In the genomic region with DNA sequence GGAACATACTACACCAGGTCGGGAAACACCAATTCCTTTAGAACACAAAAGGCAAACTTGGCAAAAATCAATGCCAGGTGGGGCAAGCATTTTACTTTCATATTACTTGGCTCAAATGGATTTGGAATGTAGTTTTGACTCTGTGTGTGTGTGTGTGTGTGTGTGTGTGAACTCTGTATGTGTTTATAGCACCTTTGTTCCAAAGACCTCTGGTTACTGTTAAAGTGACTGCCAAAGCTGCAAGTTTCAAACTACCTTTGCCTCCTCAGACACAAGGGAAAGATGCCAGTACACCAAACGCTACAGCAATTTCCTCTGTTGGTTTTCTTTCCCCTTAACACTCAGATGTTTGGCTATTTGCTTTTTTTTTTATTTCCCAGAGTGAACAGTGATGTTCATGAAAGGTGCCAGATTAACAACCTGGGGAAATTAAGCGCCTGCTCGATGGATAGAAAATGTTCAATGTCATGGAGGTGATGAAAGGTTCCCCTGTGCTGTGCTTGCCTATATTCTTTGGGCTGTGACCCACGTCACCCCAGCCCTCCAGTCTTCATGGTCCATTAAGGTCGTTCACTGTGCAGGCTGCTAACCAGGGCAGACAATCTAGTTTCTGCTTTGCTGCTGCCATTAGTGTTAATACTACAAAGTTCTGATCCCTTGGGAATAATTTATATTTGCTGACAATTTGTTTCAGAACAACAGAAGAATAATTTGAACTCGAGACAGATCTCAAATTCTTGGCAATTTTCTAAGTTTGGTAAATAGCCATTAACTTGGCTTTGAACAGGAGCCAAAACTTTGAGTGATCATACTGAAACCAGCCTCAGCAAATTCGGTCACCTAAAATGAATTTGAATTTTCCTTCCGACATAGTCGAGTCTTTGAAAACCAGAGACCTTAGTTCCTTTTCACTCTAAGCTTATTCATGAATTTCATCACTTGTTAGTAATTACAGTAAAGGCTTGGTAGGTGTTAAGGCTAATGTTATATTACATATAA, we compare ENCODE assay signal across 21 mouse cellular contexts.
DNase-seq lines count a peak whose midpoint lies in the region; ATAC-seq and TF ChIP-seq lines count a peak whose summit lies in the region.
"Had no signal": no experiment of that assay in that cellular context is flagged by ENCODE, and none has a peak within 500 bp of the region (broad histone marks: within the 10 kb centered on the region; RNA-seq: fewer than 3 reads in every experiment).

No protein-coding gene starts in this region.

- H3K36me3 ChIP-seq in kidney, embryonic 16.5 days (ENCODE audit: insufficient read depth, low read length): 0 out of 2 replicates have a peak, but pooled peaks cover 4% of the 10 kb centered on the region
- no peaks in the 10 kb centered on the region for H3K36me3 ChIP-seq in limb, embryonic 12.5 days
- H3K36me3 ChIP-seq: heart, embryonic 10.5 days; hindbrain, embryonic 10.5 days; liver, embryonic 13.5 days; lung, embryonic 15.5 days; neural tube, embryonic 12.5 days had no signal

- intact Hi-C loops in gastrocnemius, adult 2 months (cut with DNase I): no loop called here

- H3K9ac ChIP-seq in kidney, embryonic 16.5 days (replicated peaks; ENCODE audit: low read length): no peak overlapping the region
- no peak overlapping the region for H3K9ac ChIP-seq in limb, embryonic 12.5 days (replicated peaks)
- H3K9ac ChIP-seq: forebrain, embryonic 13.5 days; liver, embryonic 13.5 days; lung, embryonic 15.5 days; neural tube, embryonic 12.5 days had no signal

- H3K4me1 ChIP-seq in kidney, embryonic 16.5 days (ENCODE audit: insufficient read depth, low read length): peaks cover 16% of the 10 kb centered on the region; the same call in 1 of the 2 replicates
- peaks cover 46% of the 10 kb centered on the region for H3K4me1 ChIP-seq in limb, embryonic 12.5 days (replicated peaks)
- H3K4me1 ChIP-seq: forebrain, embryonic 13.5 days; heart, embryonic 10.5 days; hindbrain, embryonic 10.5 days; liver, embryonic 13.5 days; lung, embryonic 15.5 days; neural tube, embryonic 12.5 days had no signal

- 34% methylated on average over 10 of the region's 10 CpGs for WGBS in kidney, embryonic 16.5 days
- 38% methylated on average over 10 of the region's 10 CpGs for WGBS in limb, embryonic 12.5 days

- no peak overlapping the region for H3K4me2 ChIP-seq in kidney, embryonic 16.5 days (replicated peaks; ENCODE audit: low read depth, low read length)
- H3K4me2 ChIP-seq in limb, embryonic 12.5 days: no peak overlapping the region
- H3K4me2 ChIP-seq: forebrain, embryonic 13.5 days; liver, embryonic 13.5 days; lung, embryonic 15.5 days; midbrain, embryonic 11.5 days; neural tube, embryonic 12.5 days had no signal

- H3K27me3 ChIP-seq in kidney, embryonic 16.5 days (ENCODE audit: insufficient read depth, low read length): no peaks in the 10 kb centered on the region
- no peaks in the 10 kb centered on the region for H3K27me3 ChIP-seq in limb, embryonic 12.5 days
- H3K27me3 ChIP-seq: forebrain, embryonic 13.5 days; liver, embryonic 13.5 days; lung, embryonic 15.5 days; neural tube, embryonic 12.5 days had no signal

- no peak for DNase-seq in gastrocnemius, adult 2 months
- DNase-seq in gastrocnemius, adult 8-10 months (ENCODE audit: low spot score in 2 of 2): no peak
- DNase-seq in adipocyte (ENCODE audit: low spot score): peak; percentile 26
- no peak for DNase-seq in frontal cortex, postnatal 25 days (ENCODE audit: low spot score in 2 of 2)
- DNase-seq: adrenal gland, adult 8-10 months; cerebellum, postnatal 14 days; gastrocnemius, postnatal 36 days; liver, embryonic 13.5 days; right cerebral cortex, adult 18-20 months; thymus, postnatal 14 days had no signal

- peak; percentile 85 for ATAC-seq in kidney, embryonic 16.5 days (ENCODE audit: low FRiP score, low TSS enrichment)
- ATAC-seq in limb, embryonic 12.5 days (ENCODE audit: insufficient number of reproducible peaks, insufficient read depth, low FRiP score, low TSS enrichment, low read depth): no peak; the same call in 1 of the 2 replicates
- ATAC-seq in CD4-positive, CD25-positive, alpha-beta regulatory T cell, adult 4 months: no peak
- ATAC-seq in inflammation-experienced regulatory T-cells, adult 6 months: no peak
- ATAC-seq: forebrain, embryonic 13.5 days had no signal

- no peak for TF ChIP-seq CTCF in gastrocnemius, adult 2 months (IDR thresholded peaks at IDR 0.05)

- peak overlapping the region; percentile 48; the same call in 1 of the 2 replicates for H3K27ac ChIP-seq in gastrocnemius, adult 2 months
- no peak overlapping the region; the same call in 1 of the 2 replicates for H3K27ac ChIP-seq in kidney, embryonic 16.5 days (ENCODE audit: low read length)
- peak overlapping the region; percentile 73 for H3K27ac ChIP-seq in limb, embryonic 12.5 days
- H3K27ac ChIP-seq: forebrain, embryonic 13.5 days; heart, embryonic 10.5 days; hindbrain, embryonic 10.5 days; liver, embryonic 13.5 days; lung, embryonic 15.5 days; macrophage; neural tube, embryonic 12.5 days had no signal

- peaks cover 9% of the 10 kb centered on the region for H3K9me3 ChIP-seq in kidney, embryonic 16.5 days (ENCODE audit: low read length)
- H3K9me3 ChIP-seq in limb, embryonic 12.5 days: peaks cover 13% of the 10 kb centered on the region
- H3K9me3 ChIP-seq: liver, embryonic 13.5 days; lung, embryonic 15.5 days had no signal

- no peak overlapping the region for H3K4me3 ChIP-seq in gastrocnemius, adult 2 months
- no peak overlapping the region for H3K4me3 ChIP-seq in kidney, embryonic 16.5 days (ENCODE audit: low read length)
- no peak overlapping the region for H3K4me3 ChIP-seq in limb, embryonic 12.5 days (replicated peaks)
- H3K4me3 ChIP-seq: forebrain, embryonic 13.5 days; heart, embryonic 10.5 days; hindbrain, embryonic 10.5 days; liver, embryonic 13.5 days; lung, embryonic 15.5 days; neural tube, embryonic 12.5 days had no signal
